Mouse (Mus musculus): Measurements from ENCODE around the gene Nucks1. TPM values are rescaled to one million over a fixed set of nuclear protein-coding genes. Genes with fewer than 3 reads are reported as not detected.
A peak's percentile ranks its signal among the peaks of the same experiment; 100 is the strongest.

Nucks1 gene
- polyA plus RNA-seq (2015; fragmentation: Nextera tagmentation; extraction: Ambion mirVana) = 57.8 and 64.1 TPM in 2 replicates

DNA sequence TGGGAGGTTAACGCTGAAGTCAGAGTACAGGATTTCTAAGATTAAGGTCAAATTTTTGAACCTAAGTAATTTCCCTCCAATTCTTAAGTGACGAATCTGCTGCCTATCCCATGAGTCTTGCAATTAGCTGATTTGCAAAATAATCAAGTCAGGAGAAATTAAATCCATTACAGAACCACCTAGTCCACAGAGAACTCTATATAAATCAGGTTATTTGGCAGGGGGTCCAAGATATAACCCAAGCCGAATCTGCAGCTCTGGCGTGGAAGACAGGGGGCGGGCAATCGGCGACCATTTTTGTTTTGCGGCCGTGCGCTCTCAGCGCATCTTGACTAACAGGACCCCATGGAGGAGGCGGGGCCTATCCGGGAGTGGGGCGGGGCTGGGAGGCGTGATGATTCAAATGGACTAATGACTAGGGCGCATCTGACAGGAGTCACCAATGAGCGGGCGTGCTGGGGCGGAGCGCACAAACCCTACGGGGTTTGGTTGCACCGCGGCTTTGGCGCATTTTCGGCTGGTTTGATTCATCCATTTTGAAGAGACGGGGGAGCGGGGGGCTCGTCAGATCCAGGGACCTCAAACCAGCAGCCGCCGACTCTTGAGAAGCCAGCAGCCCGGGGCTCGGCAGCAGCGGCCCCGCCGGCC lies at the start of gene Nucks1:
TSS of gene Nucks1 (plus strand) at position 534 of the 648 bp plus-strand sequence.
- Histone ChIP-seq H3K4me2 (ENCODE audit: low read depth, low read length) (peak within 1 kb of the TSS; percentile 86), H3K9me3 (replicated peaks; ENCODE audit: control insufficient read depth, low read length) (no peaks in the 10 kb centered on the region), H3K4me3 (replicated peaks; ENCODE audit: low read length) (peak within 1 kb of the TSS; percentile 97), H3K4me1 (ENCODE audit: control insufficient read depth, insufficient read depth, low read length) (peaks cover 12% of the 10 kb centered on the region), H3K27ac (ENCODE audit: low read length) (peak within 1 kb of the TSS; percentile 98), H3K27me3 (ENCODE audit: control insufficient read depth, insufficient read depth, low read length) (no peaks in the 10 kb centered on the region), H3K36me3 (ENCODE audit: control insufficient read depth, insufficient read depth, low read length) (no peaks in the 10 kb centered on the region), H3K9ac (ENCODE audit: low read length) (peak within 1 kb of the TSS; percentile 98)
- ATAC-seq (ENCODE audit: insufficient read depth, low FRiP score) = peak; percentile 99
- under 1% methylated on average over 35 of the region's 35 CpGs for WGBS

DNA sequence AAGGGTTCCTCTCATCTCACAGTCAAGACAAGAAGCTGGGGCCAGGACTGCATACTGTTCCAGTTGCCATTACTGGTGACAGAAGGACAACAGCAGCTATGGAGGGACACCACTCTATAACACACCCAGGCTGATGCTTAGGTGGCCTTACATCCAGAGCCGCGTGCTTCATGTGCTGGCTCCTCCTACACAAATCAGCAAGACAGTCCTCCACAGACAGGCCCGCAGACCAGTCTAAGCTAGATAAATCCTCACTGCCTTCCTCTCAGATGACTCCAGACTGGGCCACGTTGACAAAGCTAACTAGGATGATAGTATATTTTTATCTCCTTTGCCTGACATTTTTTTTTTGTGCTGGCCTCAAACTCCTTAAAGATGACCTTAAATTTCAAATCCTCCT lies 48.5 kb upstream of the Nucks1 start:
- H3K27ac ChIP-seq (ENCODE audit: low read length) = no peak overlapping the region
- no peaks in the 10 kb centered on the region for H3K9me3 ChIP-seq (replicated peaks; ENCODE audit: control insufficient read depth, low read length)
- no peaks in the 10 kb centered on the region for H3K36me3 ChIP-seq (ENCODE audit: control insufficient read depth, insufficient read depth, low read length)
- H3K4me2 ChIP-seq (ENCODE audit: low read depth, low read length) = no peak overlapping the region
- no peaks in the 10 kb centered on the region for H3K27me3 ChIP-seq (ENCODE audit: control insufficient read depth, insufficient read depth, low read length)
- H3K4me3 ChIP-seq (replicated peaks; ENCODE audit: low read length) = no peak overlapping the region
- WGBS = 71% methylated on average over 4 of the region's 4 CpGs
- ATAC-seq (ENCODE audit: insufficient read depth, low FRiP score) = no peak
- no peaks in the 10 kb centered on the region for H3K4me1 ChIP-seq (ENCODE audit: control insufficient read depth, insufficient read depth, low read length)
- H3K9ac ChIP-seq (ENCODE audit: low read length) = no peak overlapping the region

DNA sequence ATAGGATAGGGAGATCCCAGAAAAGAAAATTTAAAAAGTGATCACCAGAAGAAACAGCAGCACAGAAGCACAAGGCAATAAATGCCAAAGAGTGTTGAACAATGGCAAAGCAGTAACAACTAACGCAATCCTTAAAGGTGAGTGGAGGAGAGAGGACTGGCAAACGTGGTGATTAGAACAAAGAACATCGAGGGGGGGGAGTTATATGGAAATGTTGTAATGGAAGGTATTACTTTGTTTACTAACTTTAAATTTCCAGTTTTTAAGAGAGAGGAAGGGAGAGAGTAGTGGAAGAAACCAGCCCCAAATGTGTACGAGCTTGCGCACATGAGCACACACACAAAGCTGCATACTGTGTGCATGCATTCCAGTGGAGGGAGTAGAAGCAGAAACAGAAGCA lies 44.7 kb upstream of the Nucks1 start:
- Histone ChIP-seq H3K9ac (ENCODE audit: low read length) (no peak overlapping the region), H3K36me3 (ENCODE audit: control insufficient read depth, insufficient read depth, low read length) (no peaks in the 10 kb centered on the region), H3K4me2 (ENCODE audit: low read depth, low read length) (no peak overlapping the region), H3K27me3 (ENCODE audit: control insufficient read depth, insufficient read depth, low read length) (no peaks in the 10 kb centered on the region), H3K27ac (ENCODE audit: low read length) (no peak overlapping the region), H3K9me3 (replicated peaks; ENCODE audit: control insufficient read depth, low read length) (no peaks in the 10 kb centered on the region), H3K4me1 (ENCODE audit: control insufficient read depth, insufficient read depth, low read length) (peaks cover 4% of the 10 kb centered on the region; the same call in 1 of the 2 replicates), H3K4me3 (replicated peaks; ENCODE audit: low read length) (no peak overlapping the region)
- WGBS = 75% methylated on average over 5 of the region's 5 CpGs
- ATAC-seq (ENCODE audit: insufficient read depth, low FRiP score) = no peak

- no peak for ATAC-seq (ENCODE audit: insufficient read depth, low FRiP score)
- no peak overlapping the region for H3K4me2 ChIP-seq (ENCODE audit: low read depth, low read length)
- no peaks in the 10 kb centered on the region for H3K36me3 ChIP-seq (ENCODE audit: control insufficient read depth, insufficient read depth, low read length)
Observed at GRCm38 (mm10) chr1:131866304-131866999, 43.9 kb upstream of the Nucks1 start.

GRCm38 (mm10) chr1:131867093-131867945 lies 43.0 kb upstream of the Nucks1 start, which contains the start of gene Rab29:
Gene Rab29 (plus strand): TSS chr1:131867224.
- H3K4me1 ChIP-seq (ENCODE audit: control insufficient read depth, insufficient read depth, low read length) = peaks cover 4% of the 10 kb centered on the region; the same call in 1 of the 2 replicates
- peak; percentile 95 for ATAC-seq (ENCODE audit: insufficient read depth, low FRiP score)
- H3K27me3 ChIP-seq (ENCODE audit: control insufficient read depth, insufficient read depth, low read length) = no peaks in the 10 kb centered on the region
- peak within 1 kb of the TSS; percentile 85 for H3K4me2 ChIP-seq (ENCODE audit: low read depth, low read length)
- no peaks in the 10 kb centered on the region for H3K9me3 ChIP-seq (replicated peaks; ENCODE audit: control insufficient read depth, low read length)
- WGBS = under 1% methylated on average over 46 of the region's 46 CpGs
- peak within 1 kb of the TSS; percentile 34; the same call in 1 of the 2 replicates for H3K27ac ChIP-seq (ENCODE audit: low read length)
- peak within 1 kb of the TSS; percentile 69 for H3K4me3 ChIP-seq (replicated peaks; ENCODE audit: low read length)
- H3K9ac ChIP-seq (ENCODE audit: low read length) = peak within 1 kb of the TSS; percentile 81
- no peaks in the 10 kb centered on the region for H3K36me3 ChIP-seq (ENCODE audit: control insufficient read depth, insufficient read depth, low read length)

More at GRCm38 (mm10) chr1:131866304-131866999, 43.9 kb upstream of the Nucks1 start:
- whole genome bisulfite sequencing = 72% methylated on average over 6 of the region's 6 CpGs
- Histone ChIP-seq H3K4me3 (replicated peaks; ENCODE audit: low read length) (no peak overlapping the region; the same call in 1 of the 2 replicates), H3K9ac (ENCODE audit: low read length) (no peak overlapping the region), H3K9me3 (replicated peaks; ENCODE audit: control insufficient read depth, low read length) (no peaks in the 10 kb centered on the region), H3K27me3 (ENCODE audit: control insufficient read depth, insufficient read depth, low read length) (no peaks in the 10 kb centered on the region), H3K4me1 (ENCODE audit: control insufficient read depth, insufficient read depth, low read length) (peaks cover 4% of the 10 kb centered on the region; the same call in 1 of the 2 replicates), H3K27ac (ENCODE audit: low read length) (no peak overlapping the region)

DNA sequence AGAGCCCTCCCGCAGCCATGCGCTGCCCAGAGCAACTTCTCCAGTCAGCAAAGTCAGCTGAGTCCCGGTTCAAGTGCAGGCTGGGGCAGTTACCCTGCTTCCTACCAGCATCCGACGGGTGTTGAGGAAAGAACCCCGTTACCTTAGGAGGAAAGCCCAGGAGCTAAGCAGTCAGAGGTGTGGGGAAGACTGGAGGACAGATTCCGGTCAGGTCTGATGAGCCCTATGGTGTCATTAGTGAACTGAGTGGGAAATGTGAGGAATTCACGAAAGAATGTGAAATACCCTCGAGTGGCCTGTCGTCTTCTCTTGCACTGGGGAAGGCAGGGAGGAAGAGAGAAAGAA lies 42.4 kb upstream of the Nucks1 start:
- Histone ChIP-seq H3K9ac (ENCODE audit: low read length) (peak overlapping the region; percentile 81), H3K4me1 (ENCODE audit: control insufficient read depth, insufficient read depth, low read length) (peaks cover 4% of the 10 kb centered on the region; the same call in 1 of the 2 replicates), H3K9me3 (replicated peaks; ENCODE audit: control insufficient read depth, low read length) (no peaks in the 10 kb centered on the region), H3K27me3 (ENCODE audit: control insufficient read depth, insufficient read depth, low read length) (no peaks in the 10 kb centered on the region), H3K36me3 (ENCODE audit: control insufficient read depth, insufficient read depth, low read length) (no peaks in the 10 kb centered on the region), H3K4me2 (ENCODE audit: low read depth, low read length) (peak overlapping the region; percentile 85), H3K27ac (ENCODE audit: low read length) (no peak overlapping the region), H3K4me3 (replicated peaks; ENCODE audit: low read length) (peak overlapping the region; percentile 69)
- 18% methylated on average over 10 of the region's 10 CpGs for WGBS
- ATAC-seq (ENCODE audit: insufficient read depth, low FRiP score) = peak; percentile 7; the same call in 1 of the 2 replicates

GRCm38 (mm10) chr1:131869561-131869960 lies 40.8 kb upstream of the Nucks1 start:
- no peaks in the 10 kb centered on the region for H3K27me3 ChIP-seq (ENCODE audit: control insufficient read depth, insufficient read depth, low read length)
- no peaks in the 10 kb centered on the region for H3K36me3 ChIP-seq (ENCODE audit: control insufficient read depth, insufficient read depth, low read length)
- no peak overlapping the region for H3K9ac ChIP-seq (ENCODE audit: low read length)
- peaks cover 4% of the 10 kb centered on the region; the same call in 1 of the 2 replicates for H3K4me1 ChIP-seq (ENCODE audit: control insufficient read depth, insufficient read depth, low read length)
- no peak overlapping the region for H3K4me3 ChIP-seq (replicated peaks; ENCODE audit: low read length)
- 85% methylated on average over 2 of the region's 2 CpGs for WGBS
- H3K4me2 ChIP-seq (ENCODE audit: low read depth, low read length) = no peak overlapping the region
- no peaks in the 10 kb centered on the region for H3K9me3 ChIP-seq (replicated peaks; ENCODE audit: control insufficient read depth, low read length)
- ATAC-seq (ENCODE audit: insufficient read depth, low FRiP score) = no peak
- H3K27ac ChIP-seq (ENCODE audit: low read length) = no peak overlapping the region

DNA sequence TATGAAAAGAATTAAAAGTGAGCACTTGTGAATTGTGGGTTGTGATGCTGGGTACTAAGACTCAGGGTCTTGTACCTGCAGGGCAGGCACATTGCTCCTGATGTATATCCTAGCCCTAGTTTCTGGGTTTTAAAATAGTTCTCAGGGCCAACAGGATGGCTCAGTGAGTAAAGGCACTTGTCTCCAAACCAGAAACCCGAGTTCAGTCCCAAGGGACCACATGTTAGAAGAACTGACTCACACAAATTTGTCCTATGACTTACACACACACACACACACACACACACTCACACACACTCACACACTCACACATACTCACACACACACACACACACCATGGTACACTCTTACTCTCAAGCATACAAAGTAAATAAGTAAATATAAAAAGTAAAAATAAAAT lies 37.5 kb upstream of the Nucks1 start:
- no peaks in the 10 kb centered on the region for H3K27me3 ChIP-seq (ENCODE audit: control insufficient read depth, insufficient read depth, low read length)
- H3K4me3 ChIP-seq (replicated peaks; ENCODE audit: low read length) = no peak overlapping the region
- ATAC-seq (ENCODE audit: insufficient read depth, low FRiP score) = no peak
- H3K4me1 ChIP-seq (ENCODE audit: control insufficient read depth, insufficient read depth, low read length) = peaks cover 3% of the 10 kb centered on the region; the same call in 1 of the 2 replicates
- 52% methylated on average over 1 of the region's 1 CpGs for WGBS
- H3K36me3 ChIP-seq (ENCODE audit: control insufficient read depth, insufficient read depth, low read length) = no peaks in the 10 kb centered on the region
- H3K9me3 ChIP-seq (replicated peaks; ENCODE audit: control insufficient read depth, low read length) = no peaks in the 10 kb centered on the region
- H3K9ac ChIP-seq (ENCODE audit: low read length) = no peak overlapping the region
- H3K27ac ChIP-seq (ENCODE audit: low read length) = no peak overlapping the region
- H3K4me2 ChIP-seq (ENCODE audit: low read depth, low read length) = no peak overlapping the region
